ENCODE assay signal across 8 mouse cellular contexts in genomic region chr4:105352342-105352741, GRCm38 (mm10).
DNase-seq lines count a peak whose midpoint lies in the region; ATAC-seq and TF ChIP-seq lines count a peak whose summit lies in the region.

No protein-coding gene starts in this region.

- H3K4me2 ChIP-seq in liver, embryonic 14.5 days (ENCODE audit: low read depth): no peak overlapping the region
- H3K4me2 ChIP-seq in liver, postnatal 0 days (ENCODE audit: low read depth, low read length): no peak overlapping the region
- H3K4me2 ChIP-seq in forebrain, embryonic 15.5 days (replicated peaks): no peak overlapping the region
- no peak overlapping the region for H3K4me2 ChIP-seq in stomach, embryonic 16.5 days (ENCODE audit: low read depth, low read length)

- 54% methylated on average over 7 of the region's 7 CpGs for WGBS in liver, embryonic 14.5 days (ENCODE audit: insufficient replicate concordance)
- WGBS in liver, postnatal 0 days (ENCODE audit: insufficient replicate concordance): 78% methylated on average over 7 of the region's 7 CpGs
- 44% methylated on average over 7 of the region's 7 CpGs for WGBS in forebrain, embryonic 15.5 days
- WGBS in stomach, embryonic 16.5 days: 47% methylated on average over 7 of the region's 7 CpGs

- no peak overlapping the region for H3K4me3 ChIP-seq in liver, embryonic 14.5 days (ENCODE audit: insufficient read depth in 1 of 2, low read depth in 2 of 2, low read length in 2 of 2)
- H3K4me3 ChIP-seq in liver, postnatal 0 days (ENCODE audit: low read depth, low read length): no peak overlapping the region
- no peak overlapping the region for H3K4me3 ChIP-seq in forebrain, embryonic 15.5 days
- H3K4me3 ChIP-seq in stomach, embryonic 16.5 days (replicated peaks; ENCODE audit: low read length): no peak overlapping the region

- no peak overlapping the region for H3K9ac ChIP-seq in liver, embryonic 14.5 days (replicated peaks)
- no peak overlapping the region for H3K9ac ChIP-seq in liver, postnatal 0 days (replicated peaks)
- H3K9ac ChIP-seq in forebrain, embryonic 15.5 days (replicated peaks): no peak overlapping the region
- H3K9ac ChIP-seq in stomach, embryonic 16.5 days (ENCODE audit: low read length): no peak overlapping the region

- no peak for TF ChIP-seq EP300 in liver, embryonic 14.5 days (IDR thresholded peaks at IDR 0.05; ENCODE audit: low read depth)
- TF ChIP-seq EP300 in liver, postnatal 0 days (IDR thresholded peaks at IDR 0.05; ENCODE audit: low read depth): no peak

- DNase-seq in liver, embryonic 14.5 days (ENCODE audit: low read depth in 3 of 3, low spot score in 3 of 3): no peak
- no peak for DNase-seq in liver, postnatal 0 days
- peak; percentile 41 for DNase-seq in adrenal gland, postnatal 14 days
- peak; percentile 51 for DNase-seq in kidney, postnatal 10 days
- no peak for DNase-seq in thymus, postnatal 10 days (ENCODE audit: low spot score in 2 of 2)
- no peak for DNase-seq in left cerebral cortex, adult 11 months (ENCODE audit: low spot score)

- no peak for ATAC-seq in liver, embryonic 14.5 days (ENCODE audit: insufficient read depth)
- ATAC-seq in liver, postnatal 0 days: no peak
- peak; percentile 58 for ATAC-seq in forebrain, embryonic 15.5 days (replicated peaks)
- peak; percentile 78 for ATAC-seq in stomach, embryonic 16.5 days (ENCODE audit: insufficient read depth, low FRiP score)

- no peaks in the 10 kb centered on the region for H3K9me3 ChIP-seq in liver, embryonic 14.5 days (ENCODE audit: control insufficient read depth, low read length)
- H3K9me3 ChIP-seq in liver, postnatal 0 days (ENCODE audit: low read length): no peaks in the 10 kb centered on the region
- H3K9me3 ChIP-seq in forebrain, embryonic 15.5 days: no peaks in the 10 kb centered on the region
- no peaks in the 10 kb centered on the region for H3K9me3 ChIP-seq in stomach, embryonic 16.5 days (replicated peaks; ENCODE audit: control insufficient read depth, low read length)

- 0 out of 2 replicates have a peak, but pooled peaks have one; percentile 10 for TF ChIP-seq CTCF in liver, embryonic 14.5 days (IDR thresholded peaks at IDR 0.05; ENCODE audit: low read depth)
- TF ChIP-seq CTCF in liver, postnatal 0 days (IDR thresholded peaks at IDR 0.05; ENCODE audit: low read depth): no peak

- H3K36me3 ChIP-seq in liver, embryonic 14.5 days (replicated peaks; ENCODE audit: control insufficient read depth, insufficient read depth, low read depth): no peaks in the 10 kb centered on the region
- no peaks in the 10 kb centered on the region for H3K36me3 ChIP-seq in liver, postnatal 0 days (replicated peaks; ENCODE audit: insufficient read depth, low read length)
- no peaks in the 10 kb centered on the region for H3K36me3 ChIP-seq in forebrain, embryonic 15.5 days
- H3K36me3 ChIP-seq in stomach, embryonic 16.5 days (ENCODE audit: control insufficient read depth, insufficient read depth, low read length): no peaks in the 10 kb centered on the region

- H3K27ac ChIP-seq in liver, embryonic 14.5 days: no peak overlapping the region
- no peak overlapping the region for H3K27ac ChIP-seq in liver, postnatal 0 days (ENCODE audit: low read depth)
- no peak overlapping the region for H3K27ac ChIP-seq in forebrain, embryonic 15.5 days (replicated peaks)
- no peak overlapping the region for H3K27ac ChIP-seq in stomach, embryonic 16.5 days (ENCODE audit: low read length)

- H3K4me1 ChIP-seq in liver, embryonic 14.5 days (replicated peaks; ENCODE audit: control insufficient read depth in 2 of 2, insufficient read depth in 2 of 2, low read length in 1 of 2): no peaks in the 10 kb centered on the region; a peak in 1 of 4 replicates
- H3K4me1 ChIP-seq in liver, postnatal 0 days (ENCODE audit: insufficient read depth): no peaks in the 10 kb centered on the region
- no peaks in the 10 kb centered on the region for H3K4me1 ChIP-seq in forebrain, embryonic 15.5 days
- H3K4me1 ChIP-seq in stomach, embryonic 16.5 days (ENCODE audit: control insufficient read depth, insufficient read depth, low read length): no peaks in the 10 kb centered on the region

- H3K27me3 ChIP-seq in liver, embryonic 14.5 days (ENCODE audit: control insufficient read depth, insufficient read depth, low read length): no peaks in the 10 kb centered on the region
- H3K27me3 ChIP-seq in liver, postnatal 0 days (ENCODE audit: insufficient read depth, low read length): no peaks in the 10 kb centered on the region
- H3K27me3 ChIP-seq in forebrain, embryonic 15.5 days: no peaks in the 10 kb centered on the region
- H3K27me3 ChIP-seq in stomach, embryonic 16.5 days (ENCODE audit: control insufficient read depth, insufficient read depth, low read length): no peaks in the 10 kb centered on the region

Comparison
In these comparisons a context has a peak if more than half of its experiments do, and no peak if none do; other contexts are left out.
1. ATAC-seq: peak in forebrain, embryonic 15.5 days (single experiment) and stomach, embryonic 16.5 days (single experiment); none in liver, embryonic 14.5 days (single experiment) and liver, postnatal 0 days (single experiment).
2. DNase-seq: peak in adrenal gland, postnatal 14 days (single experiment) and kidney, postnatal 10 days (single experiment); none in liver, embryonic 14.5 days (0 of 3), liver, postnatal 0 days (single experiment), thymus, postnatal 10 days (0 of 2) and left cerebral cortex, adult 11 months (single experiment).